Mouse (Mus musculus): Measurements from ENCODE around the gene Gdf10.

GRCm38 (mm10) chr14:33972679-33973078, 49.3 kb downstream of the Gdf10 start:
- TF ChIP-seq CTCF (IDR thresholded peaks at IDR 0.05; ENCODE audit: low read depth, low read length) (no peak), GATA1 (IDR thresholded peaks at IDR 0.05; ENCODE audit: borderline replicate concordance, low read length) (no peak)
